Mouse (Mus musculus) testis, adult 2 months (tissue): ENCODE results near the gene Cntln.

Experiments
- CTCF ChIP-seq: fragments of 200-500 bp; IDR thresholded peaks from 2 replicates; pipeline ENCODE4 v1.5.1; 2012; ENCODE audit warnings: low read depth, mild to moderate bottlenecking, inconsistent platforms, low read length, moderate library complexity; ENCODE audit not compliant: control insufficient read depth, insufficient read depth, insufficient replicate concordance
- POLR2A ChIP-seq: fragments of 200-500 bp; IDR thresholded peaks from 2 replicates; pipeline ENCODE4 v1.6.1; 2012; ENCODE audit warnings: low read depth, mild to moderate bottlenecking, inconsistent platforms, low read length, moderate library complexity; ENCODE audit not compliant: control insufficient read depth

DNA sequence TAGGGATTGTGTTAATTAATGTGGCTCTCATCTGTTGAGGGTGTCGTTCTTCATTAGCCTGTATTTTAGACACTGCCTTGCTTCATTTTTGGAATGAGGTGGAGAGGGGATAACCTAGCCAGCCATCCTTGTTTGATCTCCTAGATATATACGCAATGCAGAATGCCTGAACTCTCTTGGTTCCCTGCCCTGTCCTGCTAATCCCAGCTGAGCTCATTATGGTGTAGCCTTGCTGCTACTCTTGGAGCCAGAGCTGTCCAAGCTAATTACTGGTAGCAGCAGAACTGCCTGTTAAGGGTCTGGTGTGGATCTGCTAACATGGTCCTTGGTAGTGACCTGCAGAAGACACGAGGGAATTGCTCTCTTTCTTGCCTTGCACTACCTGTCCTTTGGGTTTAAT lies 122.7 kb downstream of the Cntln start:
- no peak for TF ChIP-seq CTCF
- no peak for TF ChIP-seq POLR2A
